9 mouse cellular contexts compared by ENCODE assay signal in genomic region chr11:55418704-55419061, GRCm38 (mm10). TPM values are rescaled to one million over a fixed set of nuclear protein-coding genes. Genes with fewer than 3 reads are reported as not detected.
DNase-seq lines count a peak whose midpoint lies in the region; ATAC-seq lines count a peak whose summit lies in the region.
"Had no signal": no experiment of that assay in that cellular context is flagged by ENCODE, and none has a peak within 500 bp of the region (broad histone marks: within the 10 kb centered on the region; RNA-seq: fewer than 3 reads in every experiment).

No protein-coding gene starts in this region.

- H3K36me3 ChIP-seq in kidney, embryonic 15.5 days: no peaks in the 10 kb centered on the region
- peaks cover 12% of the 10 kb centered on the region for H3K36me3 ChIP-seq in embryonic facial prominence, embryonic 13.5 days
- H3K36me3 ChIP-seq in hindbrain, embryonic 15.5 days: no peaks in the 10 kb centered on the region
- no peaks in the 10 kb centered on the region for H3K36me3 ChIP-seq in midbrain, embryonic 15.5 days (replicated peaks)

- ATAC-seq in kidney, embryonic 15.5 days (replicated peaks; ENCODE audit: low FRiP score): no peak
- ATAC-seq in embryonic facial prominence, embryonic 13.5 days (ENCODE audit: insufficient number of reproducible peaks, insufficient read depth, low FRiP score, low TSS enrichment, low read depth): no peak
- no peak for ATAC-seq in hindbrain, embryonic 15.5 days (ENCODE audit: low FRiP score, low read depth)
- ATAC-seq in midbrain, embryonic 15.5 days (replicated peaks): no peak

- H3K4me2 ChIP-seq in kidney, embryonic 15.5 days: peak overlapping the region; percentile 73
- H3K4me2 ChIP-seq in embryonic facial prominence, embryonic 13.5 days: peak overlapping the region; percentile 67
- H3K4me2 ChIP-seq in hindbrain, embryonic 15.5 days: peak overlapping the region; percentile 52
- peak overlapping the region; percentile 48 for H3K4me2 ChIP-seq in midbrain, embryonic 15.5 days

- H3K9me3 ChIP-seq in kidney, embryonic 15.5 days (replicated peaks): no peaks in the 10 kb centered on the region
- H3K9me3 ChIP-seq in embryonic facial prominence, embryonic 13.5 days: no peaks in the 10 kb centered on the region
- no peaks in the 10 kb centered on the region for H3K9me3 ChIP-seq in hindbrain, embryonic 15.5 days
- no peaks in the 10 kb centered on the region for H3K9me3 ChIP-seq in midbrain, embryonic 15.5 days

- WGBS in kidney, embryonic 15.5 days: 7% methylated on average over 3 of the region's 3 CpGs
- WGBS in embryonic facial prominence, embryonic 13.5 days: 5% methylated on average over 3 of the region's 3 CpGs
- WGBS in hindbrain, embryonic 15.5 days: 12% methylated on average over 3 of the region's 3 CpGs
- 6% methylated on average over 3 of the region's 3 CpGs for WGBS in midbrain, embryonic 15.5 days

- H3K4me1 ChIP-seq in kidney, embryonic 15.5 days: peaks cover 80% of the 10 kb centered on the region
- H3K4me1 ChIP-seq in embryonic facial prominence, embryonic 13.5 days: peaks cover 52% of the 10 kb centered on the region
- peaks cover 32% of the 10 kb centered on the region for H3K4me1 ChIP-seq in hindbrain, embryonic 15.5 days (replicated peaks)
- peaks cover 29% of the 10 kb centered on the region for H3K4me1 ChIP-seq in midbrain, embryonic 15.5 days

- H3K27ac ChIP-seq in kidney, embryonic 15.5 days: peak overlapping the region; percentile 95
- peak overlapping the region; percentile 95 for H3K27ac ChIP-seq in embryonic facial prominence, embryonic 13.5 days
- peak overlapping the region; percentile 3; the same call in 1 of the 2 replicates for H3K27ac ChIP-seq in hindbrain, embryonic 15.5 days (replicated peaks)
- peak overlapping the region; percentile 59; the same call in 1 of the 2 replicates for H3K27ac ChIP-seq in midbrain, embryonic 15.5 days

- DNase-seq in kidney, postnatal 4 days: no peak
- no peak for DNase-seq in frontal cortex, adult 2 months (ENCODE audit: extremely low spot score in 1 of 2, low spot score in 1 of 2)
- DNase-seq in thymus, postnatal 4 days: no peak
- DNase-seq in adrenal gland, postnatal 14 days: no peak

- H3K4me3 ChIP-seq in kidney, embryonic 15.5 days (replicated peaks): peak overlapping the region; percentile 65
- peak overlapping the region; percentile 65 for H3K4me3 ChIP-seq in embryonic facial prominence, embryonic 13.5 days
- H3K4me3 ChIP-seq in hindbrain, embryonic 15.5 days: peak overlapping the region; percentile 32
- peak overlapping the region; percentile 23 for H3K4me3 ChIP-seq in midbrain, embryonic 15.5 days

- H3K9ac ChIP-seq in kidney, embryonic 15.5 days: peak overlapping the region; percentile 69
- H3K9ac ChIP-seq in embryonic facial prominence, embryonic 13.5 days: peak overlapping the region; percentile 86
- peak overlapping the region; percentile 1 for H3K9ac ChIP-seq in hindbrain, embryonic 15.5 days
- H3K9ac ChIP-seq in midbrain, embryonic 15.5 days: peak overlapping the region; percentile 20; the same call in 1 of the 2 replicates

- no peaks in the 10 kb centered on the region for H3K27me3 ChIP-seq in kidney, embryonic 15.5 days
- H3K27me3 ChIP-seq in embryonic facial prominence, embryonic 13.5 days: no peaks in the 10 kb centered on the region
- H3K27me3 ChIP-seq in hindbrain, embryonic 15.5 days: no peaks in the 10 kb centered on the region
- H3K27me3 ChIP-seq in midbrain, embryonic 15.5 days (replicated peaks): no peaks in the 10 kb centered on the region; the same call in 1 of the 2 replicates
- H3K27me3 ChIP-seq: Patski had no signal

RNA-seq across cellular contexts. Expression of gene Sparc, which starts 4.3 kb away (rescaled TPM):
- 1,364 and 1,510 TPM in 2 replicates for polyA plus RNA-seq in kidney, embryonic 15.5 days (2015; fragmentation: Nextera tagmentation; extraction: Ambion mirVana)
- 1,239 and 1,279 TPM in 2 replicates for polyA plus RNA-seq in embryonic facial prominence, embryonic 13.5 days (2015; fragmentation: Nextera tagmentation; extraction: Ambion mirVana)
- 578 and 599 TPM in 2 replicates for polyA plus RNA-seq in hindbrain, embryonic 15.5 days (2015; fragmentation: Nextera tagmentation; extraction: Ambion mirVana)
- 482 and 547 TPM in 2 replicates for polyA plus RNA-seq in midbrain, embryonic 15.5 days (2015; fragmentation: Nextera tagmentation; extraction: Ambion mirVana)
- 433 and 435 TPM in 2 replicates for polyA plus RNA-seq in frontal cortex, adult 2 months (2012; rRNA removed)
- 2,357 and 2,456 TPM in 2 replicates for total RNA-seq in adrenal gland, postnatal 14 days (2021)

RNA-seq across cellular contexts. Expression of gene Atox1, which starts 42.4 kb away (rescaled TPM):
- polyA plus RNA-seq in kidney, embryonic 15.5 days (2015; fragmentation: Nextera tagmentation; extraction: Ambion mirVana): 402 and 413 TPM in 2 replicates
- 386 and 443 TPM in 2 replicates for polyA plus RNA-seq in embryonic facial prominence, embryonic 13.5 days (2015; fragmentation: Nextera tagmentation; extraction: Ambion mirVana)
- 275 and 278 TPM in 2 replicates for polyA plus RNA-seq in hindbrain, embryonic 15.5 days (2015; fragmentation: Nextera tagmentation; extraction: Ambion mirVana)
- 225 and 229 TPM in 2 replicates for polyA plus RNA-seq in midbrain, embryonic 15.5 days (2015; fragmentation: Nextera tagmentation; extraction: Ambion mirVana)
- 205 and 218 TPM in 2 replicates for polyA plus RNA-seq in frontal cortex, adult 2 months (2012; rRNA removed)
- total RNA-seq in adrenal gland, postnatal 14 days (2021): 255 and 290 TPM in 2 replicates

RNA-seq across cellular contexts. Expression of gene G3bp1, which starts 50.8 kb away (rescaled TPM):
- polyA plus RNA-seq in kidney, embryonic 15.5 days (2015; fragmentation: Nextera tagmentation; extraction: Ambion mirVana): 199 and 203 TPM in 2 replicates
- polyA plus RNA-seq in embryonic facial prominence, embryonic 13.5 days (2015; fragmentation: Nextera tagmentation; extraction: Ambion mirVana): 189 and 214 TPM in 2 replicates
- polyA plus RNA-seq in hindbrain, embryonic 15.5 days (2015; fragmentation: Nextera tagmentation; extraction: Ambion mirVana): 100 TPM in 2 replicates
- 104 and 105 TPM in 2 replicates for polyA plus RNA-seq in midbrain, embryonic 15.5 days (2015; fragmentation: Nextera tagmentation; extraction: Ambion mirVana)
- 26.7 and 28.1 TPM in 2 replicates for polyA plus RNA-seq in frontal cortex, adult 2 months (2012; rRNA removed)
- total RNA-seq in adrenal gland, postnatal 14 days (2021): 61.8 and 61.9 TPM in 2 replicates

Comparison
In these comparisons a context has a peak if more than half of its experiments do, and no peak if none do; other contexts are left out.
1. H3K27ac ChIP-seq: peak in every context shown above with its lines; median percentile 95 in kidney, embryonic 15.5 days; 95 in embryonic facial prominence, embryonic 13.5 days; 59 in midbrain, embryonic 15.5 days; 3 in hindbrain, embryonic 15.5 days.
2. H3K9ac ChIP-seq: peak in every context shown above with its lines; median percentile 86 in embryonic facial prominence, embryonic 13.5 days; 69 in kidney, embryonic 15.5 days; 20 in midbrain, embryonic 15.5 days; 1 in hindbrain, embryonic 15.5 days.